Mouse (Mus musculus) stomach, embryonic 15.5 days (tissue): ENCODE measurements around the gene Cfap45. TPM values are rescaled to one million over a fixed set of nuclear protein-coding genes. Genes with fewer than 3 reads are reported as not detected.

Source experiments
- ATAC-seq: fragments of 200-750 bp; cut with Nextera tagmentation; 2 replicates; pipeline ENCODE4 v1.8.0; 2017; ENCODE audit warnings: low read depth, moderate number of reproducible peaks, moderate TSS enrichment; ENCODE audit not compliant: insufficient read depth, low FRiP score
- H3K27ac ChIP-seq: fragments of 300-500 bp; sonication (generic); 2 replicates; pipeline ENCODE4 v1.5.1; 2015; ENCODE audit warnings: mild to moderate bottlenecking, inconsistent platforms
- H3K27me3 ChIP-seq: fragments of 300-500 bp; sonication (generic); replicated peaks from 2 replicates; pipeline ENCODE4 v1.6.1; 2015; ENCODE audit warnings: inconsistent platforms
- H3K36me3 ChIP-seq: fragments of 300-500 bp; sonication (generic); 2 replicates; pipeline ENCODE4 v1.6.1; 2015; ENCODE audit warnings: inconsistent platforms
- H3K4me1 ChIP-seq: fragments of 300-500 bp; sonication (generic); 2 replicates; pipeline ENCODE4 v1.6.1; 2015; ENCODE audit warnings: inconsistent platforms
- H3K4me2 ChIP-seq: fragments of 300-500 bp; sonication (generic); 2 replicates; pipeline ENCODE4 v1.6.1; 2015; ENCODE audit warnings: mild to moderate bottlenecking, inconsistent platforms
- H3K4me3 ChIP-seq: fragments of 300-500 bp; sonication (generic); replicated peaks from 2 replicates; pipeline ENCODE4 v1.5.1; 2015; ENCODE audit warnings: inconsistent platforms
- H3K9ac ChIP-seq: fragments of 300-500 bp; sonication (generic); 2 replicates; pipeline ENCODE4 v1.6.1; 2015; ENCODE audit warnings: inconsistent platforms
- H3K9me3 ChIP-seq: fragments of 300-500 bp; sonication (generic); 2 replicates; pipeline ENCODE4 v1.6.1; 2016; ENCODE audit warnings: inconsistent platforms
- WGBS: fragments of 180-500 bp; shearing (Covaris S2); methylation state at CpG from one replicate; pipeline ENCODE4 v1.1.7; 2015; 5-methylcytosine and 5-hydroxymethylcytosine counted together
- polyA plus RNA-seq: library from polyadenylated mRNA; unstranded; fragments of >200 nt; fragmentation: Nextera tagmentation; extraction: Ambion mirVana; gene quantifications from 2 replicates; pipeline ENCODE4 v1.2.1, GENCODE M21; 2015

The Cfap45 gene
- polyA plus RNA-seq, 1 experiment from 2014 or later: 2.4 TPM

DNA sequence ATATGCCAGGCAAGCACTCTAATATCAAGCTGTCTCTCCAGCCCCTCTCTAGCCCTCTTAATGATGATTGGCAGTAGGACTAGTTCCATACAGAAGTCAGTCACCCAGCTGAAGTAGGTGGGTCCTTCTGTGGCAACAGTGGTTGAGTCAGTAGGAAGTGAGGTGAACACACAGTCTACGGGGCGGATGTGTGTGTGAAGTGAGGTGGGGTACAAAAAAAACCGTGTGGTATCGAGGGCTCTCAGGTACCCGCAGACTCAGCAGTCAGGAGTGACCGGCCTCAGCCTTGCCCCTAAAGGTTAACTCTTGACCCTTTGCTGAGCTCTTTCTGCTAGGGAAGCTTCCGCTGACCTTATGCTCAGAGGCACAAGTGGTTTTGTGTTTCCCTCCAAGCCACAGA is 27.9 kb downstream of the Cfap45 start:
- no peak for ATAC-seq

DNA sequence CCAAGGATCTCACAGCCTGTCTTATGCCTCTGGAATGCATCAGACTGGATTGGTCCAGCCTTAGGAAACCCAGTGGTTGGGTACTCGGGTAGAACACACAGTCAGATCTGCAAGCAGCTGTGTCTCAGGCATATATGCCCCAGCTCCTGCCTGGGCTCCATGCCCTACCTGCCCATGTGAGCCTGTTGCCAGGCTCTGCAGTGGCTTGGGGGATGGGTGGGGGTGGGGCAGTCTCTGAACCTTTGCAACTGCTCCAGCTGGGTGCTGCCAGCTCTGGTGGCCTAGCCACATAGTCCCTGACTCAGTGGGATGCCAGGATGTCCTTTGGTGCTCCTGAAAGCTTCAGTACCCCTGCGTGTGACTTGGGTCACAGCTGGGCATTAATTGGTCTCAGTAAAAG is 28.7 kb downstream of the Cfap45 start:
- 19% methylated on average over 2 of the region's 2 CpGs for WGBS

More for the DNA sequence above, 27.9 kb downstream of the Cfap45 start:
- Histone ChIP-seq H3K27me3 (no peaks in the 10 kb centered on the region), H3K4me2 (no peak overlapping the region), H3K9me3 (no peaks in the 10 kb centered on the region), H3K4me1 (peaks cover 17% of the 10 kb centered on the region; the same call in 1 of the 2 replicates), H3K4me3 (no peak overlapping the region), H3K36me3 (no peaks in the 10 kb centered on the region), H3K9ac (no peak overlapping the region), H3K27ac (no peak overlapping the region)
- WGBS: 41% methylated on average over 7 of the region's 7 CpGs

DNA sequence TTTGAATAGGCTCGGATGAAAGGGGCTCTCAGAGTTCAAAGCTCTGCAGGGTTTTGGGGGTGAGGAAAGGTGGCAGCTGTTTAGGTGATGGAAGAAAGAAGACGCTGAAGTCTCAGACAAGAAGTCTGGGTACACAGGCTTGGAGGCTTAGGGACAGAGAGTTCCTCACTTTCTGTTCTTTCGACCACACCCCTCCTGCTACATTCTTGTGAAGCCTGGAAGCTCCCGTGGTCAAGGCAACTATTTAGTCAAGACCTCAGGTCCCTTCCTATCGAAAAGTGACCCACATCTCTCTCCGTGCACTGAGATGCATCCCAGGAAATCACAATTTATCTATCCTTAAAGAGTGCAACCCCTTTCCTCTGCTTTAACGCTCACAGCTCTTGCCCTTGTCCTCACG is 29.1 kb downstream of the Cfap45 start:
- H3K27me3 ChIP-seq: no peaks in the 10 kb centered on the region
- 6% methylated on average over 8 of the region's 8 CpGs for WGBS
- peaks cover 17% of the 10 kb centered on the region; the same call in 1 of the 2 replicates for H3K4me1 ChIP-seq
- H3K4me3 ChIP-seq: peak overlapping the region; percentile 49
- peak overlapping the region; percentile 60 for H3K4me2 ChIP-seq
- no peak overlapping the region; the same call in 1 of the 2 replicates for H3K9ac ChIP-seq
- H3K27ac ChIP-seq: no peak overlapping the region
- H3K36me3 ChIP-seq: no peaks in the 10 kb centered on the region
- ATAC-seq: no peak
- no peaks in the 10 kb centered on the region for H3K9me3 ChIP-seq

More for the DNA sequence above, 28.7 kb downstream of the Cfap45 start:
- no peaks in the 10 kb centered on the region for H3K36me3 ChIP-seq
- H3K4me2 ChIP-seq: peak overlapping the region; percentile 60
- H3K27me3 ChIP-seq: no peaks in the 10 kb centered on the region
- peak overlapping the region; percentile 49 for H3K4me3 ChIP-seq
- H3K27ac ChIP-seq: no peak overlapping the region
- ATAC-seq: no peak
- H3K9ac ChIP-seq: no peak overlapping the region
- peaks cover 17% of the 10 kb centered on the region; the same call in 1 of the 2 replicates for H3K4me1 ChIP-seq
- no peaks in the 10 kb centered on the region for H3K9me3 ChIP-seq

DNA sequence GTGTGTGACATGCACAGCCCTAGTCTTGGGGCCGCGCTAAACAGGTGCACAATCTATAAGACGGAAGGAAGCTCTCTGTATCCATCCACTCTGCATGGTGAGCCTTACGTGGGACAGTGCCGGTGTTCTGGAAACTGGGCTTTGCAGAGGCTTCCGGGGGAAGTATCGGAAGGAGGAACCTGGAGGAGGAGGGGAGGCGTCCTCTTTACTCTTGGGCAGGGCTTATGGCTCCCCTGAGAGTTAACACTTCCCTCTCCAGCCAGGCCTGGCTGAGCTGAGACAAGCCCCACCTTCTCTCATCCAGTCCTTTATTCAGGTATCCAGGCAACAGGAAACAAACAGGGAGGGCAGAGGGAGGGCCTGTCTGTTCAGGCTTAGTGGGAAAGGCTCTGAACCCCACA is 29.9 kb downstream of the Cfap45 start:
- no peaks in the 10 kb centered on the region for H3K36me3 ChIP-seq
- H3K27ac ChIP-seq: peak overlapping the region; percentile 33
- H3K4me1 ChIP-seq: peaks cover 17% of the 10 kb centered on the region; the same call in 1 of the 2 replicates
- peak overlapping the region; percentile 8; the same call in 1 of the 2 replicates for H3K9ac ChIP-seq
- ATAC-seq: peak; percentile 93
- H3K4me2 ChIP-seq: peak overlapping the region; percentile 60
- peak overlapping the region; percentile 49 for H3K4me3 ChIP-seq
- 0% methylated on average over 8 of the region's 8 CpGs for WGBS
- H3K27me3 ChIP-seq: no peaks in the 10 kb centered on the region
- no peaks in the 10 kb centered on the region for H3K9me3 ChIP-seq

DNA sequence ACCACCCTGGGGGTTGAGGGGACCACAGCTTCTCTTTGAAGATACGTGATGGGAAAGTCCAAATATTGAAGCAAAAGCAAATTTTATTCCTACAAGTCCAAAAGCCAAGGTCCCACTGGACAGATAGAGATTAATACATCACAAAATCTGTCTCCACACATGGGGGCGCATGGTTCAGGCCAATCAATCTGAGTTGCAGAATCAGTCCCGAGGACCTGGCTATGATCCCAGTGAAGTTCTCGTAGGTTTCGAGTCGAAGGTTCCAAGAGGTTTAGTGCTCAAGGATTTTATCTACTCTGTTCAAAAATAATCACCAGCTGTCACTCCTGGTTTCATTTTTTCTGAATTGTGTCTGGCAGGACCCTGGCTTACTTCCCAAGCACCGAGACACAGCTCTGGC is 30.4 kb downstream of the Cfap45 start:
- WGBS: 23% methylated on average over 7 of the region's 7 CpGs
- Histone ChIP-seq H3K27ac (peak overlapping the region; percentile 22; the same call in 1 of the 2 replicates), H3K9ac (no peak overlapping the region), H3K4me3 (peak overlapping the region; percentile 49), H3K36me3 (no peaks in the 10 kb centered on the region), H3K4me2 (peak overlapping the region; percentile 60), H3K27me3 (no peaks in the 10 kb centered on the region), H3K9me3 (no peaks in the 10 kb centered on the region), H3K4me1 (peaks cover 17% of the 10 kb centered on the region; the same call in 1 of the 2 replicates)
- no peak for ATAC-seq

DNA sequence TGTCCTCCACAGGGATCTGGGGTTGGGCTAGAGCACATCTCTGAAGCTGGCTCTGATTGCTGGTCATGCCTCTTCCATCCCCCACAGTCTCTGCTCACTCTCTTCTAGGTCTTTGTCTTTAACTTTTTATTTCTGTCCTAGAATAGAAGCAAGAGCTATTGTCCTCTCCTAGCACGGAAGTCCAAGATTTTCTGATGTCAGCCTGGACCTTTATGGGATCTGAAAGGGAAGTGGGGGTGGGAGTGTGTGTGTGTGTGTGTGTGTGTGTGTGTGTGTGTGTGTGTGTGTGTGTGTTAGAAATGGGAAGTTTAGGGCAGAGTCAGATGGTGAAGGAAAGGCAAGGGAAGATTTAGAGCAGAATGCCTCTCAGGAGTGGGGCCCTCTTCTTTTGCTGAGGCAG is 32.0 kb downstream of the Cfap45 start:
- Histone ChIP-seq H3K9me3 (no peaks in the 10 kb centered on the region), H3K36me3 (no peaks in the 10 kb centered on the region), H3K27ac (peak overlapping the region; percentile 65), H3K27me3 (no peaks in the 10 kb centered on the region), H3K4me2 (no peak overlapping the region), H3K4me1 (peaks cover 17% of the 10 kb centered on the region; the same call in 1 of the 2 replicates), H3K9ac (no peak overlapping the region), H3K4me3 (no peak overlapping the region)
- WGBS: 55% methylated on average over 1 of the region's 1 CpGs
- ATAC-seq: no peak

DNA sequence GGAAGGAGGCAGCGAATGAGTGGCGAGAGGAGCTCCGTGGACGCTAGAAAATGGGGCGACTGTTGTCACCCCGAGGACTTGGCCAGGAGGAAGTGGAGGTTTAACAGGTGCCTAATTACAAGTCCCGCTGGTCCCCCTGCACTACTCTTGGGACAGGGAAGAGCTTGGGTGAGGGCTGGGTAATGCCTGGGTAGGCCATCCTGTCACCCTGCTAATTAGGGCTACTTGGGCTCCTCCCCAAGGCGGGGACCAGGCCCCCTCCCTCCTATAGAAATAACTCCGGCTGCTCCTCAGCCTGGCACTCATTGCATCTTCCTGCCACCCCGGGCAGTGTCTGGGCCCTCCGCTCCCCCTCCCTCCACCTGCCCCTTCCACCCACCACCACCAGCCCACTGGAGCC is 35.0 kb downstream of the Cfap45 start, which contains the start of gene Vsig8:
TSS of gene Vsig8 (plus strand) at position 301 of the 400 bp plus-strand sequence.
- no peaks in the 10 kb centered on the region for H3K9me3 ChIP-seq
- peak within 1 kb of the TSS; percentile 1; the same call in 1 of the 2 replicates for H3K4me3 ChIP-seq
- H3K4me2 ChIP-seq: peak within 1 kb of the TSS; percentile 8; the same call in 1 of the 2 replicates
- no peaks in the 10 kb centered on the region; the same call in 1 of the 2 replicates for H3K27me3 ChIP-seq
- H3K36me3 ChIP-seq: no peaks in the 10 kb centered on the region
- WGBS: 77% methylated on average over 11 of the region's 11 CpGs
- ATAC-seq: no peak
- H3K27ac ChIP-seq: no peak within 1 kb of the TSS
- peaks cover 7% of the 10 kb centered on the region; the same call in 1 of the 2 replicates for H3K4me1 ChIP-seq
- H3K9ac ChIP-seq: no peak within 1 kb of the TSS

DNA sequence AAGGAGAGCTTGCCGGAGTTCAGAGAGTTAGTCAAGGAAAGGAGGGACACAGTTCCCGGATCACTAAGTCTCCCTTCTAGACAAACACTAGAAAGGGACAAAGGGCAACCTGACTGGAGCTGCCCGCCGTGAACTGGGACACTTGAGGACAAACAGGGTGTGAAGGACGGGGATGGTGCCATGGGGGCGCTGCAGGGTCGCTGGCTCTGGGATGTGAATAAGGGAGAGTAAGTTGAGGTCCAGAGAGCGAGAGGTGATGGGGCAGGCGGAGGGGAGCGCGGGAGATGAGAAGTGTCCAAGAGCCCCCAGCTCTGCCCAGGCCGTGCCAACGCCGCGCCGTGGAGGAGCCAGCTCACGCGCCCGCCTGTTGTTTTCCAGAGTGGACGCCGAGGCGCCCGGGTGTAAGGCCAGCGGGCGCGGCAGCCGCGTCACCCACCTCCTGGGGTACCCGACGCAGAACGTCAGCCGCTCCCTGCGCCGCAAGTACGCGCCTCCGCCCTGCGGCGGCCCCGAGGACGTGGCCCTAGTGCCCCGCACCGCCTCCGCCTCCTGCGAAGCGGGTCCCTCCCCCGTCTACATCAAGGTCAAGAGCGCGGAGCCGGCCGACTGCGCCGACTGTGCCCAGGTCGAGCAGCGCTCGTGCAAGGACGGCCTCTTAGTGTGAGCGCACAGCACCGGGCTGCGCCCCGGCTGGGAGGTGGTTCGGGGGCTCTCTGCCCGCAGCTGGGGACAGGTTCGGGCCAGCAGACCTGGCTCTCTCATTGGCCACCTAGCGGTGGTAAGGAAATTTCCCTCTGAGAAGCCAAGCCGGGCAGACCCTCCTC is 42.3 kb downstream of the Cfap45 start:
- WGBS: 1% methylated on average over 66 of the region's 66 CpGs
- H3K4me2 ChIP-seq: peak overlapping the region; percentile 97
- peak overlapping the region; percentile 30 for H3K9ac ChIP-seq
- no peaks in the 10 kb centered on the region for H3K36me3 ChIP-seq
- H3K4me3 ChIP-seq: peak overlapping the region; percentile 57
- H3K9me3 ChIP-seq: no peaks in the 10 kb centered on the region
- peaks cover 11% of the 10 kb centered on the region for H3K4me1 ChIP-seq
- H3K27me3 ChIP-seq: peaks cover 9% of the 10 kb centered on the region; the same call in 1 of the 2 replicates
- ATAC-seq: peak; percentile 82
- H3K27ac ChIP-seq: peak overlapping the region; percentile 23; the same call in 1 of the 2 replicates

DNA sequence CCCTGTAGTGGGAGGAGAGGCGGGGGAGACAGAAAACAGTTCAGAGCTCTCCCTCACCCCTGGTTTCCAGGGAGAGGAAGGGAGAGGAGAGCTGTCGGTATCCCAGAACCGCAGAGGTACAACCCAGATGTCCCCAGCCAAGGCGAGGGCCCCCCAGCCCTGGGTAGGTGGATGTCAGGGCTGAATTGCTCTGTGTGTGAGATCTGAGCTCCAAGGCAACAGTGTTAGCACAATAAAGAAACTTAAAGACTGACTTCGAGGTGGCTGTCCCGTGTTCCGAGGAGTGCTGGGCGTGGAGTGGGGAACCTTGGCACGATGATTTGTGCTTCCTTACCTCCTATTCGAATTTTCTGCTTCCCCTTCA is 42.8 kb downstream of the Cfap45 start:
- peak overlapping the region; percentile 30; the same call in 1 of the 2 replicates for H3K9ac ChIP-seq
- H3K4me2 ChIP-seq: peak overlapping the region; percentile 97
- H3K27me3 ChIP-seq: peaks cover 9% of the 10 kb centered on the region; the same call in 1 of the 2 replicates
- H3K9me3 ChIP-seq: no peaks in the 10 kb centered on the region
- 4% methylated on average over 10 of the region's 10 CpGs for whole genome bisulfite sequencing
- peaks cover 9% of the 10 kb centered on the region for H3K4me1 ChIP-seq
- ATAC-seq: no peak
- no peak overlapping the region for H3K27ac ChIP-seq
- H3K36me3 ChIP-seq: no peaks in the 10 kb centered on the region
- peak overlapping the region; percentile 57 for H3K4me3 ChIP-seq

DNA sequence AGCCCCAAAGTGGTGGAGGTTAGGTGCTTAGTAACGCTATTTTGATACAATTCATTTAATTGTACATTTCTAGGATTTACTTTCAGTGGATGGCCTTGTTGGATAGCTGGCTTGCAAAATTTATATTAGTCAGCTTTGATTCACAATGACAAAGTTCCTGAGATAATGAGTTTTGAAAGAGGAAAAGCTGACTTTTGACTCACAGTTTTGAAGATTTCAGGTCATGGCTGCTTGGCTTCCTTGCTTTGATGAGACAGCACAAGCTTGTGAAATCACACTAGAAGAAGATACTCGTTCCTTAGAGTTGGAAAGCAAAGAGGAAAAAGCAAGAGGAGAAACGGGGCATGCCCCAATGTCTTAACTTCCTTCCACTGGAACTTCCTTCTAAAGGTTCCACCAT is 45.5 kb downstream of the Cfap45 start:
- WGBS: 66% methylated on average over 3 of the region's 3 CpGs
- no peak overlapping the region for H3K9ac ChIP-seq
- no peak for ATAC-seq
- H3K4me1 ChIP-seq: peaks cover 9% of the 10 kb centered on the region
- H3K9me3 ChIP-seq: no peaks in the 10 kb centered on the region
- no peaks in the 10 kb centered on the region for H3K36me3 ChIP-seq
- H3K4me3 ChIP-seq: no peak overlapping the region
- 0 out of 2 replicates have a peak, but pooled peaks cover 9% of the 10 kb centered on the region for H3K27me3 ChIP-seq
- no peak overlapping the region for H3K27ac ChIP-seq
- H3K4me2 ChIP-seq: no peak overlapping the region

DNA sequence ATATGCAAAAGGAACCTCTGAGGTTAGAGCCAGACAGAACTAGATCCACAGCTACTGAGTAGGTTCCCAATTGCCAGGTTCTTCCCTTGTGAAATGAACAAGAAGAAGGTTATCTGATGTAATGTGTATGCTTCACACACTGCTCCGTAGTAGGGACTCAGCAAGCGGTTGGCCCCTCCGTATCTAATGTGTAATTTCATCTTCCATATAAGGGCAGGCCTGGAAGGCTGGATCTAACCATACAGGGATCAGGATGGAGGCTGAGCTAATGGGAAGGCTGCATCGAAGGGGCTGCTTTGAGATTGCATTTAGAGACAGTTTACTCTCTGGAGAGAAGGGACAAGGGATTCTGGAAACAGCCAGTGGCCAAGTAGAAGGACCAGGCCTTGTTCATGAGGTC is 47.2 kb downstream of the Cfap45 start:
- no peak overlapping the region for H3K4me2 ChIP-seq
- no peaks in the 10 kb centered on the region for H3K4me1 ChIP-seq
- no peaks in the 10 kb centered on the region for H3K36me3 ChIP-seq
- H3K9ac ChIP-seq: no peak overlapping the region
- H3K27ac ChIP-seq: no peak overlapping the region
- 0 out of 2 replicates have a peak, but pooled peaks cover 2% of the 10 kb centered on the region for H3K27me3 ChIP-seq
- no peaks in the 10 kb centered on the region for H3K9me3 ChIP-seq
- H3K4me3 ChIP-seq: no peak overlapping the region
- 38% methylated on average over 4 of the region's 4 CpGs for WGBS
- no peak for ATAC-seq

DNA sequence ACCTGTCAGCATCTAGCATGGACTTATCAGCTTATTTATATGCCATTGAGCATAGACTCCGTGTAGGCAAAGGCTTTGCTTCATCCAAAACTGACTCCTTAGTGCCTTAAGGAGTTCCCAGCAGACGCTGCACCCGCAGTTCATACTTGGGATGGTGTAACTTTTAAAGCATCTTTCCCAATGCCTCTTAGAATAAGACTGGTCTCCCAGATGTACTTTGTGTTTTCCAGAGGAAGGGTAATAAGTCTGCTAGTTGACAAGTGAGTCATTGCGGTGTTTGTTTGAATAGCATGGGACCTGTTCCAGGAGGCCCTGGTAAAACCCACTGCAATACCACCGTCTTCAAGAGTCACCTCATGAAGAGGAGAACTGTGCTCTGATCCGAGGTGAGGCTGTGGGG is 59.5 kb downstream of the Cfap45 start:
- no peaks in the 10 kb centered on the region for H3K9me3 ChIP-seq
- no peak overlapping the region for H3K27ac ChIP-seq
- no peaks in the 10 kb centered on the region for H3K4me1 ChIP-seq
- no peak overlapping the region for H3K4me3 ChIP-seq
- peaks cover 1% of the 10 kb centered on the region; the same call in 1 of the 2 replicates for H3K27me3 ChIP-seq
- ATAC-seq: no peak
- no peak overlapping the region for H3K9ac ChIP-seq
- 49% methylated on average over 6 of the region's 6 CpGs for WGBS
- no peak overlapping the region for H3K4me2 ChIP-seq
- H3K36me3 ChIP-seq: no peaks in the 10 kb centered on the region
